Mouse (Mus musculus): ENCODE measurements around the gene Spata9. TPM values are rescaled to one million over a fixed set of nuclear protein-coding genes. Genes with fewer than 3 reads are reported as not detected.
"Not testable (repeated sequence)": the region's sequence is repeated elsewhere in the genome, so short reads cannot be mapped to it uniquely, and the experiment has no call there.

Gene Spata9
- polyA plus RNA-seq (2015; fragmentation: Nextera tagmentation; extraction: Ambion mirVana), result 0.19 and 0.68 TPM in 2 replicates

- no peaks in the 10 kb centered on the region for H3K27me3 ChIP-seq (replicated peaks)
- no peak within 1 kb of the TSS for H3K9ac ChIP-seq
- H3K4me3 ChIP-seq, result no peak within 1 kb of the TSS
- peaks cover 6% of the 10 kb centered on the region for H3K9me3 ChIP-seq
- no peaks in the 10 kb centered on the region for H3K4me1 ChIP-seq
- H3K27ac ChIP-seq (replicated peaks), result no peak within 1 kb of the TSS
- no peaks in the 10 kb centered on the region for H3K36me3 ChIP-seq
- 69% methylated on average over 1 of the region's 1 CpGs for WGBS
- H3K4me2 ChIP-seq, result no peak within 1 kb of the TSS
- ATAC-seq (ENCODE audit: extremely low read depth, insufficient number of reproducible peaks, low FRiP score, low TSS enrichment), result no peak
These were observed at the start of gene Spata9 for GRCm38 (mm10) chr13:75966850-75967249. TSS of gene Spata9 (plus strand) at chr13:75967150.

- H3K27ac ChIP-seq (replicated peaks), result no peak overlapping the region
- H3K9me3 ChIP-seq, result no peaks in the 10 kb centered on the region
- no peak overlapping the region for H3K9ac ChIP-seq
- peaks cover 42% of the 10 kb centered on the region for H3K36me3 ChIP-seq
- H3K4me2 ChIP-seq, result no peak overlapping the region
- H3K4me3 ChIP-seq, result no peak overlapping the region
- ATAC-seq (ENCODE audit: extremely low read depth, insufficient number of reproducible peaks, low FRiP score, low TSS enrichment), result no peak
- peaks cover 26% of the 10 kb centered on the region for H3K4me1 ChIP-seq
- no peaks in the 10 kb centered on the region for H3K27me3 ChIP-seq (replicated peaks)
These were observed 39.0 kb upstream of the Spata9 start for GRCm38 (mm10) chr13:75927951-75928350.

GRCm38 (mm10) chr13:75929071-75929470 lies 37.9 kb upstream of the Spata9 start:
- not testable (repeated sequence) for H3K9ac ChIP-seq; H3K4me2 ChIP-seq; ATAC-seq (ENCODE audit: extremely low read depth, insufficient number of reproducible peaks, low FRiP score, low TSS enrichment); H3K9me3 ChIP-seq; H3K27me3 ChIP-seq (replicated peaks); H3K4me3 ChIP-seq; H3K27ac ChIP-seq (replicated peaks)
- 85% methylated on average over 5 of the region's 5 CpGs for WGBS
- Histone ChIP-seq H3K4me1 (peaks cover 26% of the 10 kb centered on the region), H3K36me3 (peaks cover 42% of the 10 kb centered on the region)

- no peaks in the 10 kb centered on the region for H3K9me3 ChIP-seq
- no peaks in the 10 kb centered on the region for H3K27me3 ChIP-seq (replicated peaks)
- peaks cover 42% of the 10 kb centered on the region for H3K36me3 ChIP-seq
- peaks cover 26% of the 10 kb centered on the region for H3K4me1 ChIP-seq
- no peak overlapping the region for H3K9ac ChIP-seq
- no peak for ATAC-seq (ENCODE audit: extremely low read depth, insufficient number of reproducible peaks, low FRiP score, low TSS enrichment)
- H3K4me3 ChIP-seq, result no peak overlapping the region
- 87% methylated on average over 20 of the region's 20 CpGs for WGBS
- H3K27ac ChIP-seq (replicated peaks), result no peak overlapping the region
- H3K4me2 ChIP-seq, result no peak overlapping the region
These were observed 36.9 kb upstream of the Spata9 start for GRCm38 (mm10) chr13:75930023-75930422.

- WGBS, result 48% methylated on average over 2 of the region's 2 CpGs
- no peak for ATAC-seq (ENCODE audit: extremely low read depth, insufficient number of reproducible peaks, low FRiP score, low TSS enrichment)
- no peaks in the 10 kb centered on the region for H3K27me3 ChIP-seq (replicated peaks)
- H3K4me1 ChIP-seq, result peaks cover 26% of the 10 kb centered on the region
- no peak overlapping the region for H3K4me2 ChIP-seq
- H3K36me3 ChIP-seq, result peaks cover 42% of the 10 kb centered on the region
- H3K9ac ChIP-seq, result no peak overlapping the region
- H3K9me3 ChIP-seq, result no peaks in the 10 kb centered on the region
- H3K27ac ChIP-seq (replicated peaks), result peak overlapping the region; percentile 62
- no peak overlapping the region for H3K4me3 ChIP-seq
These were observed 36.3 kb upstream of the Spata9 start for GRCm38 (mm10) chr13:75930660-75931059.

- Histone ChIP-seq H3K4me1 (peaks cover 26% of the 10 kb centered on the region), H3K36me3 (peaks cover 43% of the 10 kb centered on the region), H3K27ac (replicated peaks) (peak overlapping the region; percentile 62), H3K4me2 (no peak overlapping the region), H3K9me3 (no peaks in the 10 kb centered on the region), H3K4me3 (no peak overlapping the region), H3K9ac (no peak overlapping the region), H3K27me3 (replicated peaks) (no peaks in the 10 kb centered on the region)
- 28% methylated on average over 5 of the region's 5 CpGs for WGBS
- ATAC-seq (ENCODE audit: extremely low read depth, insufficient number of reproducible peaks, low FRiP score, low TSS enrichment), result peak; percentile 68; the same call in 1 of the 2 replicates
These were observed 35.9 kb upstream of the Spata9 start for GRCm38 (mm10) chr13:75931073-75931472.

- H3K9ac ChIP-seq, result no peak overlapping the region
- H3K4me2 ChIP-seq, result no peak overlapping the region
- H3K9me3 ChIP-seq, result no peaks in the 10 kb centered on the region
- 96% methylated on average over 1 of the region's 1 CpGs for WGBS
- H3K36me3 ChIP-seq, result peaks cover 46% of the 10 kb centered on the region
- ATAC-seq (ENCODE audit: extremely low read depth, insufficient number of reproducible peaks, low FRiP score, low TSS enrichment), result no peak
- H3K4me1 ChIP-seq, result peaks cover 28% of the 10 kb centered on the region
- no peak overlapping the region for H3K4me3 ChIP-seq
- H3K27me3 ChIP-seq (replicated peaks), result no peaks in the 10 kb centered on the region
- H3K27ac ChIP-seq (replicated peaks), result no peak overlapping the region
These were observed 33.7 kb upstream of the Spata9 start for GRCm38 (mm10) chr13:75933287-75933686.

- no peak overlapping the region for H3K4me3 ChIP-seq
- no peaks in the 10 kb centered on the region for H3K27me3 ChIP-seq (replicated peaks)
- peaks cover 33% of the 10 kb centered on the region for H3K36me3 ChIP-seq
- no peak overlapping the region for H3K9ac ChIP-seq
- no peak overlapping the region for H3K4me2 ChIP-seq
- WGBS, result 80% methylated on average over 5 of the region's 5 CpGs
- no peaks in the 10 kb centered on the region for H3K9me3 ChIP-seq
- ATAC-seq (ENCODE audit: extremely low read depth, insufficient number of reproducible peaks, low FRiP score, low TSS enrichment), result no peak
- H3K4me1 ChIP-seq, result peaks cover 24% of the 10 kb centered on the region
- no peak overlapping the region for H3K27ac ChIP-seq (replicated peaks)
These were observed 28.1 kb upstream of the Spata9 start for GRCm38 (mm10) chr13:75938866-75939265.

- whole genome bisulfite sequencing, result 67% methylated on average over 2 of the region's 2 CpGs
These were observed 26.0 kb upstream of the Spata9 start for GRCm38 (mm10) chr13:75940791-75941517.

GRCm38 (mm10) chr13:75941518-75942295 lies 25.2 kb upstream of the Spata9 start:
- Histone ChIP-seq H3K4me1 (peaks cover 30% of the 10 kb centered on the region), H3K27ac (replicated peaks) (no peak overlapping the region; the same call in 1 of the 2 replicates), H3K9ac (0 out of 2 replicates have a peak overlapping the region, but pooled peaks have one; percentile 10), H3K36me3 (peaks cover 29% of the 10 kb centered on the region), H3K27me3 (replicated peaks) (no peaks in the 10 kb centered on the region), H3K4me2 (peak overlapping the region; percentile 58), H3K4me3 (peak overlapping the region; percentile 30), H3K9me3 (no peaks in the 10 kb centered on the region)
- WGBS, result 87% methylated on average over 5 of the region's 5 CpGs
- no peak for ATAC-seq (ENCODE audit: extremely low read depth, insufficient number of reproducible peaks, low FRiP score, low TSS enrichment)

More at GRCm38 (mm10) chr13:75940791-75941517, 26.0 kb upstream of the Spata9 start:
- Histone ChIP-seq H3K36me3 (peaks cover 33% of the 10 kb centered on the region), H3K4me2 (peak overlapping the region; percentile 58), H3K9ac (0 out of 2 replicates have a peak overlapping the region, but pooled peaks have one; percentile 10), H3K4me1 (peaks cover 30% of the 10 kb centered on the region), H3K27me3 (replicated peaks) (no peaks in the 10 kb centered on the region), H3K4me3 (peak overlapping the region; percentile 30), H3K9me3 (no peaks in the 10 kb centered on the region), H3K27ac (replicated peaks) (peak overlapping the region; percentile 0; the same call in 1 of the 2 replicates)
- ATAC-seq (ENCODE audit: extremely low read depth, insufficient number of reproducible peaks, low FRiP score, low TSS enrichment), result no peak

GRCm38 (mm10) chr13:75942731-75943130 lies 24.2 kb upstream of the Spata9 start:
- Histone ChIP-seq H3K27me3 (replicated peaks) (no peaks in the 10 kb centered on the region), H3K36me3 (peaks cover 24% of the 10 kb centered on the region), H3K4me1 (peaks cover 30% of the 10 kb centered on the region), H3K9me3 (no peaks in the 10 kb centered on the region), H3K27ac (replicated peaks) (peak overlapping the region; percentile 98), H3K4me3 (peak overlapping the region; percentile 90), H3K9ac (peak overlapping the region; percentile 90), H3K4me2 (peak overlapping the region; percentile 82)
- no peak for ATAC-seq (ENCODE audit: extremely low read depth, insufficient number of reproducible peaks, low FRiP score, low TSS enrichment)
- WGBS, result under 1% methylated on average over 6 of the region's 6 CpGs

Data from heart, embryonic 13.5 days (tissue).